Mouse (Mus musculus): ENCODE measurements at regions not wholly inside any gene's neighbourhood (a gene's known extent, or its start where the extent isn't known, plus 50 kb on each side); places are given as distances from the start of the nearest gene placed in this dataset.

GRCm38 (mm10) chr10:117510529-117511482, 118.5 kb upstream of the Cpm start:
- TF ChIP-seq POLR2A (IDR thresholded peaks at IDR 0.05; ENCODE audit: low read depth, low read length) (no peak), CTCF (IDR thresholded peaks at IDR 0.05; ENCODE audit: borderline replicate concordance, insufficient read depth, low read length) (no peak)
